Mouse (Mus musculus): Measurements from ENCODE around the gene Pccb. TPM values are rescaled to one million over a fixed set of nuclear protein-coding genes. Genes with fewer than 3 reads are reported as not detected.

Pccb gene
- polyA plus RNA-seq, 1 experiment from 2014 or later = 27.7 TPM

DNA sequence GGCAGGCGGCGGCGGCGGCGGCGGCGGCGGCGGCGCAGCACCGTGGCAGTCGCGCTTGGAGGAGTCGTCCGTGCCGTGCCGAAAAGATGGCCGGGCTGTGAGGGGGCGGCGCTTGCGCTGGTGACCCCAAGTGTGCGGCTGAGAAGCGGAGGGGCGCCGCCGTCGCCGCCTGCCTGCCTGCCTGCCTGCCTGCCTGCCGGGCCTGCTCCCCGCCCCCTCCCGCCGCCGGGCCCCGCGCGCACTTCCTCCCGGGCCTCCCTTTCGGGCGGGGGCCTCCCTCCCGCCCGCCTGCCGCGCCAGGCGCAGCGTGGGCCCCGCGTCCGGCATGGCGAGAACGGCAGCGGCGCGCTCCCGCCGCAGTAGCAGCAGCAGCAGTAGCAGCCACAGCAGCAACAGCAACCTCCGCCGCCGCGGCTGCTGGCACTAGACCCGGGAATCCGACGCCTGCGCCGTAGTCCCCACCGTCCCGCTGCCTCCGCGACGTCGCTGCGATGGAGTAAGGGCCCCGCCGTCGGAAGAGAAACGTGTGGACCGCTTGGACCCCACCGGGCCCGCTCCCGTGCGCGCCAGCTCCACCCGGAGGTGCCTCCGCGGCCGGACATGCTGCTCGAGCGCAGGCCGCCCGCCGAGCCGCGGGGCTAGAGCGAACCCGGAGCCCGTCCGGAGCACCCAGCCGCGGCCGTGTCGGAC lies 39.8 kb upstream of the Pccb start:
- peak overlapping the region; percentile 99 for H3K9ac ChIP-seq (ENCODE audit: low read length)
- H3K27me3 ChIP-seq (ENCODE audit: control insufficient read depth, insufficient read depth, low read length) = no peaks in the 10 kb centered on the region
- peak overlapping the region; percentile 100 for H3K27ac ChIP-seq (ENCODE audit: low read length)
- WGBS = under 1% methylated on average over 89 of the region's 100 CpGs
- H3K9me3 ChIP-seq (replicated peaks; ENCODE audit: control insufficient read depth, low read length) = no peaks in the 10 kb centered on the region
- no peaks in the 10 kb centered on the region for H3K36me3 ChIP-seq (ENCODE audit: control insufficient read depth, insufficient read depth, low read length)
- peak overlapping the region; percentile 96 for H3K4me3 ChIP-seq (replicated peaks; ENCODE audit: low read length)
- peak; percentile 77 for ATAC-seq (ENCODE audit: insufficient read depth, low FRiP score)
- peaks cover 22% of the 10 kb centered on the region for H3K4me1 ChIP-seq (ENCODE audit: control insufficient read depth, insufficient read depth, low read length)
- peak overlapping the region; percentile 91 for H3K4me2 ChIP-seq (ENCODE audit: low read depth, low read length)

DNA sequence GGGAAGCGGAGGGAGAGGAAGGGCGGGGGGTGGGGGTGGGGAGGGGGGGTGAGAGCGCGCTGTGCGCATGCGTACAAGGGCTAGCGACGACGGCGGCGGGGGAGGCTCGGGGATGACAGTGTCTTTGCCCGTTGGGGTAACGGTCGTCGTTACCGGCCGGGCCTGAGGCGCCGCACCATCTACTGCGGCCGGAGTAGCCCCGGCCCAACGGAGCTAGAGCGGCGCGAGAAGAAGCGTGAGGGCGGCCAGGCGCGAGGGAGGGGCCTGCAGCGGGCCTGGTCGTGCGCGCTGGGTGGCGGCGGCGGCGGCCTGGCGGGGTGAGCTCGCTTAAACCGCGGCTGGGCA lies 39.3 kb upstream of the Pccb start, which contains the start of gene Msl2:
Gene Msl2, plus strand, starts transcription at position 115 of the 345 bp plus-strand sequence.
- ATAC-seq (ENCODE audit: insufficient read depth, low FRiP score) = no peak
- 0% methylated on average over 23 of the region's 43 CpGs for WGBS

DNA sequence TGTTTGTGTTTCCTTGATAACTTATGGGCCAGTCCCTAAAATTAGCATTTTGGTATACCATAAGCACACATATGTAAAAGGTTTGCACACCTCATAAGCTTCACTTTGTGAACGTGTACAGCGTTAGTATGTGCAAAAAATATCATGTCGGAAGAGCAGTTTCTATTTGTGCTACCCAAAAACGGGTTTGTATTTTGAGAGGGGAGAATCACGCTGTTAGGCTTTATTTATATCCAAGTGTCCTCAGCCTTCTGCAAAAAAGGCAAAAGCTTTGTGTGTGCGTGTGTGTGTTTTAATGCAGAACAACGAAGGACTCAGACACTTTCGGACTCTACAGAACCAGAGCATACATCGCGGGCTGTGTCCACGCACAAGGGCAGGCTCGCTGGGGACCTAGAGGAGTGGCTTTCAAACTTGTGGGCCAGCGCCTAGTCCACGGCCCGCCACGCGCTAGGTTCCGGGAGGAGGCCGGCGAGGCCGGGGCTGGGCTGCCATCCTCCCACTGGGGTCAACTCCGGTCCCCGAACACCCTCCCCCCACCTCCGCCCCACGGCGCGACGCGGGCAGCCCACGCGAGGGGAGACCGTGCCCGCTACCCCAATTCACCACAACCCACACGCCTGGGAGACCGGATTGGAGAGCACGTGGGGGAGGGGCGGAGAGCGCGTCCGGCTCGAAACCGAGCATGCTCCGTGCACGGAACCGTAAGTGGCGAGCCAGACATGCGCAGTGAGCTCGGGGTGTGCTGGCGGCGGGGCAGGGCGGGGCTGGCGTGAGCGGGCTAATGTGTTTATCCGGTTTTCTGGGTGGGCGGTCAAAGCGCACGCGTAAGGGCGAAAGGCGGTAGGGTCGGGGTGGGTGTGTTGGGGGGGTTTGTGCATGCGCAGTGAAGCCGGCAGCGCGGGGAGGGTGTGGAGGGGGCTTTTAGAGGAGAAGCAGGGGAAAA lies 38.6 kb upstream of the Pccb start:
- peak; percentile 96 for ATAC-seq (ENCODE audit: insufficient read depth, low FRiP score)
- Histone ChIP-seq H3K4me1 (ENCODE audit: control insufficient read depth, insufficient read depth, low read length) (peaks cover 11% of the 10 kb centered on the region), H3K36me3 (ENCODE audit: control insufficient read depth, insufficient read depth, low read length) (no peaks in the 10 kb centered on the region), H3K4me3 (replicated peaks; ENCODE audit: low read length) (peak overlapping the region; percentile 96), H3K4me2 (ENCODE audit: low read depth, low read length) (peak overlapping the region; percentile 59), H3K9me3 (replicated peaks; ENCODE audit: control insufficient read depth, low read length) (no peaks in the 10 kb centered on the region), H3K9ac (ENCODE audit: low read length) (peak overlapping the region; percentile 98), H3K27ac (ENCODE audit: low read length) (peak overlapping the region; percentile 94), H3K27me3 (ENCODE audit: control insufficient read depth, insufficient read depth, low read length) (no peaks in the 10 kb centered on the region)
- 2% methylated on average over 64 of the region's 65 CpGs for WGBS

More for the DNA sequence above, 39.3 kb upstream of the Pccb start, which contains the start of gene Msl2:
- Histone ChIP-seq H3K36me3 (ENCODE audit: control insufficient read depth, insufficient read depth, low read length) (no peaks in the 10 kb centered on the region), H3K4me3 (replicated peaks; ENCODE audit: low read length) (peak within 1 kb of the TSS; percentile 96), H3K9me3 (replicated peaks; ENCODE audit: control insufficient read depth, low read length) (no peaks in the 10 kb centered on the region), H3K9ac (ENCODE audit: low read length) (peak within 1 kb of the TSS; percentile 99), H3K27ac (ENCODE audit: low read length) (peak within 1 kb of the TSS; percentile 100), H3K27me3 (ENCODE audit: control insufficient read depth, insufficient read depth, low read length) (no peaks in the 10 kb centered on the region), H3K4me1 (ENCODE audit: control insufficient read depth, insufficient read depth, low read length) (peaks cover 17% of the 10 kb centered on the region), H3K4me2 (ENCODE audit: low read depth, low read length) (peak within 1 kb of the TSS; percentile 91)

DNA sequence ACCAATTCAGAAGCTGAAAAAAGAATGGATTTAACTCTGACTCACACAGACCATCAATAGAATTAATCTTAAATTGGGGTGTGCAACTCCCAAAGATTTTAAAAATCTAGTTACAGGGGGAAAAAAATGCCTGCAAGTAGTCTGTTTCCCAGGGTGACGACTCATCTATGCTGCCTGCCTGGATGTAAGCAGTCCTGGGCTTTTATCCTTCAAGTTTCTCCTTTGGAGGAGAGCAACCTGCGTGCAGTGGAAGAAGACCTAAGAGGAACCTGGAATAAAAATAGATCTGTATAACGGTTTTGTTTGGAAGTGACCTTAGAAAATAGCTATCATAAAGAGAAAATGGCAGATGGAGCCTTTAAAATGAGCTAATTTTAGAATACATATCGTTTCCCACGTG lies 37.8 kb upstream of the Pccb start:
- peaks cover 6% of the 10 kb centered on the region; the same call in 1 of the 2 replicates for H3K4me1 ChIP-seq (ENCODE audit: control insufficient read depth, insufficient read depth, low read length)
- no peak overlapping the region for H3K9ac ChIP-seq (ENCODE audit: low read length)
- no peaks in the 10 kb centered on the region for H3K36me3 ChIP-seq (ENCODE audit: control insufficient read depth, insufficient read depth, low read length)
- H3K27ac ChIP-seq (ENCODE audit: low read length) = no peak overlapping the region
- no peak overlapping the region for H3K4me3 ChIP-seq (replicated peaks; ENCODE audit: low read length)
- no peaks in the 10 kb centered on the region for H3K9me3 ChIP-seq (replicated peaks; ENCODE audit: control insufficient read depth, low read length)
- no peaks in the 10 kb centered on the region for H3K27me3 ChIP-seq (ENCODE audit: control insufficient read depth, insufficient read depth, low read length)
- WGBS = 35% methylated on average over 5 of the region's 5 CpGs
- ATAC-seq (ENCODE audit: insufficient read depth, low FRiP score) = no peak
- peak overlapping the region; percentile 59; the same call in 1 of the 2 replicates for H3K4me2 ChIP-seq (ENCODE audit: low read depth, low read length)

DNA sequence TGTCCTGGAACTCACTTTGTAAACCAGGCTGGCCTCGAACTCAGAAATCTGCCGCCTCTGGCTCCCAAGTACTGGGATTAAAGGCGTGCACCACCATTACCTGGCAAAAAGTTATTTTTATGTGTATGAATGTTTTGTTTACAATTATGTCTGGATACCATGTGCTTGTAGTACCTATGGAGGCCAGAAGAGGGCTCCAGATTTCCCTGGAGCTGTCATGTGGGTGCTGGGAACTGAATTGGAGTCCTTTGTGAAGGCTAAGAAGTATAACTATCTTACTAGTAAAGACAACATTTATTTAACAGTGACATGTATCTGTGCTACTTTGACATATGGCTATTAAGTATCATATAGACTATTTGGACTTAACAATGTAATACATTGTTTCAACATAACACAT lies 35.1 kb upstream of the Pccb start:
- WGBS = 96% methylated on average over 3 of the region's 3 CpGs
- H3K4me2 ChIP-seq (ENCODE audit: low read depth, low read length) = no peak overlapping the region
- no peaks in the 10 kb centered on the region for H3K4me1 ChIP-seq (ENCODE audit: control insufficient read depth, insufficient read depth, low read length)
- no peaks in the 10 kb centered on the region for H3K36me3 ChIP-seq (ENCODE audit: control insufficient read depth, insufficient read depth, low read length)
- no peak overlapping the region for H3K9ac ChIP-seq (ENCODE audit: low read length)
- H3K27me3 ChIP-seq (ENCODE audit: control insufficient read depth, insufficient read depth, low read length) = no peaks in the 10 kb centered on the region
- no peak overlapping the region for H3K27ac ChIP-seq (ENCODE audit: low read length)
- H3K4me3 ChIP-seq (replicated peaks; ENCODE audit: low read length) = no peak overlapping the region
- no peaks in the 10 kb centered on the region for H3K9me3 ChIP-seq (replicated peaks; ENCODE audit: control insufficient read depth, low read length)
- no peak for ATAC-seq (ENCODE audit: insufficient read depth, low FRiP score)

DNA sequence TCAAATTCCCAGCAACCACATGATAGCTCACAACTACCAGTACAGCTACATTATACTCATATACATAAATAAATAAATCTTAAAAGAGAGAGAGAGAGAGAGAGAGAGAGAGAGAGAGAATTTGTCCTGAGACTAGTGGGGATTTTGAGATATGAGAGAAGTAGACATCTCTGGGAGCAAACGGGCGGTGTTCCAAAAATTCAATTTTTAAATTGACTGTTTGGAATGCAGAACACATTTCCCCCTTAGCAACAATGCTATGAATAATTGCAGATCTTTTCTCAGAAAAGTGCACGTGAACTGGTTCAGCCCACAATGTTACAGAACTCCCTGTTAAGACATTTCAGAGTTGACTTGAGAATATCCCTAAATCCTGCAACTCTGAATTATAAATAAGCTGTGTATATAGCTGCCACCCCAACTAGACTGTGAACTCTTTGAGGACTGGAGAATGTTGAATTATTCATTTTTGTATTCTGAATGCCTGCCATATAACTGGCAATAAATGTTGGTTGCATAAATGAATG lies 30.4 kb upstream of the Pccb start:
- 76% methylated on average over 3 of the region's 3 CpGs for WGBS
- Histone ChIP-seq H3K4me2 (ENCODE audit: low read depth, low read length) (no peak overlapping the region), H3K27me3 (ENCODE audit: control insufficient read depth, insufficient read depth, low read length) (no peaks in the 10 kb centered on the region), H3K27ac (ENCODE audit: low read length) (no peak overlapping the region), H3K4me3 (replicated peaks; ENCODE audit: low read length) (no peak overlapping the region), H3K36me3 (ENCODE audit: control insufficient read depth, insufficient read depth, low read length) (no peaks in the 10 kb centered on the region), H3K9ac (ENCODE audit: low read length) (no peak overlapping the region), H3K4me1 (ENCODE audit: control insufficient read depth, insufficient read depth, low read length) (no peaks in the 10 kb centered on the region), H3K9me3 (replicated peaks; ENCODE audit: control insufficient read depth, low read length) (no peaks in the 10 kb centered on the region)
- ATAC-seq (ENCODE audit: insufficient read depth, low FRiP score) = no peak

DNA sequence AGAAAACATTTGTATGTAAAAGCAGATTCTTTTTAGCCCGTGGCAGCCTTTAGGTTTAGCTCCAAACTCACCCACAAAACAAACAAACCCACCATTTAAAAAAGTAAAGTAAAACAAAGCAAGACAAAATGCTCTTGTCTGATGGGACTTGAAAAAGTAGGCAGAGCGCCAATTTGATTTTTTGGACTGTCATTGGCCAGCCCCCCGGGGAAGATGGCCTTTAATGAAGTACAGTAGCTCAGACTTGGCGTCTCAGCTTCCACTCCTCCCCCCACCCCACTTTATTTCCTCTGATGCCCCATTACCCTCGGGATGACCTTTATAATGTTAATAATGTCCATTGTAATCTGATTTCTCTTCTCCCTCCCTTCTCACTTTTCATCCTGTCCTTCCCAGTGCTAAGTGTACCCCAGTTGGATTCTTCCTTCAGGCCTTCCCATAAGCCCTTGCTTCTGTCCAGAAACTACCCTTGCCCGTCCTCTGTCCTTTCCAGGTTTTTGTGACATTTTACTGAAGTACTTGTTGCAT lies 27.6 kb upstream of the Pccb start:
- H3K36me3 ChIP-seq (ENCODE audit: control insufficient read depth, insufficient read depth, low read length) = no peaks in the 10 kb centered on the region
- H3K4me3 ChIP-seq (replicated peaks; ENCODE audit: low read length) = no peak overlapping the region
- no peak overlapping the region for H3K9ac ChIP-seq (ENCODE audit: low read length)
- H3K4me2 ChIP-seq (ENCODE audit: low read depth, low read length) = no peak overlapping the region
- 53% methylated on average over 6 of the region's 6 CpGs for WGBS
- no peaks in the 10 kb centered on the region for H3K27me3 ChIP-seq (ENCODE audit: control insufficient read depth, insufficient read depth, low read length)
- no peak overlapping the region for H3K27ac ChIP-seq (ENCODE audit: low read length)
- no peak for ATAC-seq (ENCODE audit: insufficient read depth, low FRiP score)
- H3K4me1 ChIP-seq (ENCODE audit: control insufficient read depth, insufficient read depth, low read length) = no peaks in the 10 kb centered on the region
- no peaks in the 10 kb centered on the region for H3K9me3 ChIP-seq (replicated peaks; ENCODE audit: control insufficient read depth, low read length)

DNA sequence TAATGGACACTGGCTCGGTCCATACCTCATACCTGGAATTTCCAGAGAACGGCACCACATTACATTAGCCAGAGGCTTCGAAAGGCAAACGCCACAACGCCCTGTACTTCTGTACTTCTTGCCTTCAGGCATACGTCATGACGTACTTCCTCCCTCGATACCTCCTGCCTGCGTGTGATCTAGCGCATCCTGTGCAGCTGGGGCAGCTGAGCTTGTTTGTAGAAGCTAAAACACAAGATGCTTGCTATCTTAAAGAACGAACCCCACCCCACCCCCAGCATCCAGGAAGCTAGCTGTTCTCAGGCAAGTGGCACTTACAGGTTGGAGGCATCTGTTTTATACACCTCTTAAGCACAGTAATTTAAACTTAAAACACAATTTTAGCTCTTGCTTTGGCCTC lies 26.3 kb upstream of the Pccb start:
- H3K36me3 ChIP-seq (ENCODE audit: control insufficient read depth, insufficient read depth, low read length) = no peaks in the 10 kb centered on the region
- no peaks in the 10 kb centered on the region for H3K9me3 ChIP-seq (replicated peaks; ENCODE audit: control insufficient read depth, low read length)
- no peak overlapping the region for H3K4me2 ChIP-seq (ENCODE audit: low read depth, low read length)
- no peak for ATAC-seq (ENCODE audit: insufficient read depth, low FRiP score)
- H3K4me3 ChIP-seq (replicated peaks; ENCODE audit: low read length) = no peak overlapping the region
- no peaks in the 10 kb centered on the region for H3K4me1 ChIP-seq (ENCODE audit: control insufficient read depth, insufficient read depth, low read length)
- H3K27me3 ChIP-seq (ENCODE audit: control insufficient read depth, insufficient read depth, low read length) = no peaks in the 10 kb centered on the region
- no peak overlapping the region for H3K27ac ChIP-seq (ENCODE audit: low read length)
- 57% methylated on average over 11 of the region's 11 CpGs for whole genome bisulfite sequencing
- no peak overlapping the region for H3K9ac ChIP-seq (ENCODE audit: low read length)

DNA sequence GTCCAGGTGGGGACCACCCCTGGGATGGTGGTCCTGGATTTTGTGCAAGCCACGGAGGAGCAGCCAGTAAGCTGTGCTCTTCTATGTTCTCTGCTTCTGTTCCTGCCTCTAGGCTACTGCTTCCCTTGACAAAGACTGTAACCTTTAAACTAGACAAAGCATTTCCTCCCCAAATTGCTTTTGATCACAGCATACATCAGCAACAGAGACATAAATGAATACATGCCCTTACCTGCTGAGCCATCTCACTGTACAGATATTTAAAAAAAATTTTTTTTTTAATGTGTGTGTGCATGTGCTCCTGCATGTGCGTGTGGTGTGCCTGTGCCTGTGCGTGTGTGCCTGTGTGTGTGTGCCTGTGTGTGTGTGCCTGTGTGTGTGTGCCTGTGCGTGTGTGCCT lies 22.5 kb upstream of the Pccb start:
- H3K4me2 ChIP-seq (ENCODE audit: low read depth, low read length) = no peak overlapping the region
- no peaks in the 10 kb centered on the region for H3K9me3 ChIP-seq (replicated peaks; ENCODE audit: control insufficient read depth, low read length)
- no peak overlapping the region for H3K9ac ChIP-seq (ENCODE audit: low read length)
- WGBS = 91% methylated on average over 4 of the region's 4 CpGs
- no peaks in the 10 kb centered on the region for H3K4me1 ChIP-seq (ENCODE audit: control insufficient read depth, insufficient read depth, low read length)
- H3K27ac ChIP-seq (ENCODE audit: low read length) = no peak overlapping the region
- ATAC-seq (ENCODE audit: insufficient read depth, low FRiP score) = no peak
- no peaks in the 10 kb centered on the region for H3K27me3 ChIP-seq (ENCODE audit: control insufficient read depth, insufficient read depth, low read length)
- no peaks in the 10 kb centered on the region for H3K36me3 ChIP-seq (ENCODE audit: control insufficient read depth, insufficient read depth, low read length)
- no peak overlapping the region for H3K4me3 ChIP-seq (replicated peaks; ENCODE audit: low read length)

Measured in stomach, embryonic 16.5 days (tissue).